Mouse (Mus musculus) right cerebral cortex, postnatal 14 days (tissue): ENCODE measurements around the gene Oasl2.
"Not testable (repeated sequence)": the region's sequence is repeated elsewhere in the genome, so short reads cannot be mapped to it uniquely, and the experiment has no call there.

Experiments
- DNase-seq: peaks from one replicate; pipeline ENCODE4 v3.0.0; 2022

The Oasl2 gene

GRCm38 (mm10) chr5:114896688-114897373, at the start of gene Oasl2:
Oasl2 (plus strand) TSS chr5:114896936.
- no peak for DNase-seq

GRCm38 (mm10) chr5:114851565-114852236, 45.0 kb upstream of the Oasl2 start:
- DNase-seq, result no peak

GRCm38 (mm10) chr5:114853364-114853763, 43.4 kb upstream of the Oasl2 start, which contains the start of gene 4930519G04Rik:
4930519G04Rik (plus strand) TSS chr5:114853664.
- DNase-seq, result not testable (repeated sequence)

- DNase-seq, result no peak
These were observed 38.2 kb upstream of the Oasl2 start, which contains the start of gene Gm9936 for GRCm38 (mm10) chr5:114858582-114858981. Gm9936 (minus strand) TSS chr5:114858682.

GRCm38 (mm10) chr5:114859253-114859652, 37.5 kb upstream of the Oasl2 start:
- DNase-seq, result peak; percentile 77

- DNase-seq, result no peak
These were observed 35.0 kb upstream of the Oasl2 start for GRCm38 (mm10) chr5:114861730-114862129.

- no peak for DNase-seq
These were observed 31.9 kb upstream of the Oasl2 start for GRCm38 (mm10) chr5:114864813-114865212.

- no peak for DNase-seq
These were observed 31.5 kb upstream of the Oasl2 start for GRCm38 (mm10) chr5:114865279-114865678.

- DNase-seq, result no peak
These were observed 20.9 kb upstream of the Oasl2 start for GRCm38 (mm10) chr5:114875858-114876257.

GRCm38 (mm10) chr5:114876331-114876730, 20.4 kb upstream of the Oasl2 start:
- DNase-seq, result no peak

- DNase-seq, result no peak
These were observed 19.2 kb upstream of the Oasl2 start for GRCm38 (mm10) chr5:114877487-114877886.

GRCm38 (mm10) chr5:114879399-114879798, 17.3 kb upstream of the Oasl2 start:
- no peak for DNase-seq

- DNase-seq, result not testable (repeated sequence)
These were observed 14.4 kb upstream of the Oasl2 start for GRCm38 (mm10) chr5:114882319-114882718.

GRCm38 (mm10) chr5:114883022-114883421, 13.7 kb upstream of the Oasl2 start:
- DNase-seq, result no peak

- DNase-seq, result no peak
These were observed 9.9 kb upstream of the Oasl2 start for GRCm38 (mm10) chr5:114886801-114887200.

- DNase-seq, result no peak
These were observed 7.7 kb upstream of the Oasl2 start for GRCm38 (mm10) chr5:114888995-114889394.

GRCm38 (mm10) chr5:114895542-114895941, 1.2 kb upstream of the Oasl2 start:
- DNase-seq, result no peak

GRCm38 (mm10) chr5:114897374-114897793, 648 bp downstream of the Oasl2 start:
- DNase-seq, result no peak

- no peak for DNase-seq
These were observed 2.1 kb downstream of the Oasl2 start for GRCm38 (mm10) chr5:114898857-114899256.

GRCm38 (mm10) chr5:114902413-114902812, 5.7 kb downstream of the Oasl2 start:
- peak; percentile 45 for DNase-seq

- no peak for DNase-seq
These were observed 12.0 kb downstream of the Oasl2 start for GRCm38 (mm10) chr5:114908598-114909305.

GRCm38 (mm10) chr5:114913686-114914085, 16.9 kb downstream of the Oasl2 start:
- DNase-seq, result no peak

- no peak for DNase-seq
These were observed 18.1 kb downstream of the Oasl2 start for GRCm38 (mm10) chr5:114914855-114915254.

GRCm38 (mm10) chr5:114915854-114916253, 19.1 kb downstream of the Oasl2 start:
- DNase-seq, result no peak
